Mouse (Mus musculus) thymus, postnatal 0 days (tissue): ENCODE measurements at regions not wholly inside any gene's neighbourhood (a gene's known extent, or its start where the extent isn't known, plus 50 kb on each side); places are given as distances from the start of the nearest gene placed in this dataset.

Experiments used
- DNase-seq: peaks from one replicate; pipeline ENCODE4 v3.0.0-alpha.2; 2015; ENCODE audit warnings: low spot score

GRCm38 (mm10) chr13:70282731-70283130 lies 354.7 kb downstream of the Ice1 start:
- no peak for DNase-seq

GRCm38 (mm10) chr13:70283231-70283630 lies 354.2 kb downstream of the Ice1 start:
- DNase-seq: no peak

- DNase-seq: no peak
These were observed 344.7 kb downstream of the Ice1 start for GRCm38 (mm10) chr13:70292713-70293112.

- DNase-seq: no peak
These were observed 333.4 kb downstream of the Ice1 start for GRCm38 (mm10) chr13:70303953-70304525.

GRCm38 (mm10) chr13:70310516-70310915 lies 326.9 kb downstream of the Ice1 start:
- DNase-seq: no peak

- DNase-seq: no peak
These were observed 326.0 kb downstream of the Ice1 start for GRCm38 (mm10) chr13:70311226-70312055.

GRCm38 (mm10) chr13:70313205-70313604 lies 324.2 kb downstream of the Ice1 start:
- DNase-seq: no peak

GRCm38 (mm10) chr13:70323537-70323936 lies 313.9 kb downstream of the Ice1 start:
- no peak for DNase-seq

GRCm38 (mm10) chr13:70336069-70336468 lies 301.4 kb downstream of the Ice1 start:
- DNase-seq: no peak

- DNase-seq: no peak
These were observed 297.0 kb downstream of the Ice1 start for GRCm38 (mm10) chr13:70340437-70340836.

- DNase-seq: no peak
These were observed 294.2 kb downstream of the Ice1 start for GRCm38 (mm10) chr13:70343191-70343734.

GRCm38 (mm10) chr13:70343911-70344310 lies 293.5 kb downstream of the Ice1 start:
- DNase-seq: no peak

GRCm38 (mm10) chr13:70344311-70344710 lies 293.1 kb downstream of the Ice1 start:
- no peak for DNase-seq

GRCm38 (mm10) chr13:70348456-70348855 lies 289.0 kb downstream of the Ice1 start:
- no peak for DNase-seq

- DNase-seq: no peak
These were observed 288.5 kb downstream of the Ice1 start for GRCm38 (mm10) chr13:70348965-70349364.

GRCm38 (mm10) chr13:70369647-70370046 lies 267.8 kb downstream of the Ice1 start:
- no peak for DNase-seq

GRCm38 (mm10) chr13:70380772-70381171 lies 256.7 kb downstream of the Ice1 start:
- no peak for DNase-seq

- no peak for DNase-seq
These were observed 252.1 kb downstream of the Ice1 start for GRCm38 (mm10) chr13:70385292-70385691.

- DNase-seq: no peak
These were observed 224.6 kb downstream of the Ice1 start for GRCm38 (mm10) chr13:70412788-70413187.

GRCm38 (mm10) chr13:70418156-70418555 lies 219.3 kb downstream of the Ice1 start:
- no peak for DNase-seq

GRCm38 (mm10) chr13:70439419-70439818 lies 198.0 kb downstream of the Ice1 start:
- no peak for DNase-seq

- no peak for DNase-seq
These were observed 190.5 kb downstream of the Ice1 start for GRCm38 (mm10) chr13:70446940-70447339.
